Mouse (Mus musculus): ENCODE data around the gene Sytl2.

Gene Sytl2

DNA sequence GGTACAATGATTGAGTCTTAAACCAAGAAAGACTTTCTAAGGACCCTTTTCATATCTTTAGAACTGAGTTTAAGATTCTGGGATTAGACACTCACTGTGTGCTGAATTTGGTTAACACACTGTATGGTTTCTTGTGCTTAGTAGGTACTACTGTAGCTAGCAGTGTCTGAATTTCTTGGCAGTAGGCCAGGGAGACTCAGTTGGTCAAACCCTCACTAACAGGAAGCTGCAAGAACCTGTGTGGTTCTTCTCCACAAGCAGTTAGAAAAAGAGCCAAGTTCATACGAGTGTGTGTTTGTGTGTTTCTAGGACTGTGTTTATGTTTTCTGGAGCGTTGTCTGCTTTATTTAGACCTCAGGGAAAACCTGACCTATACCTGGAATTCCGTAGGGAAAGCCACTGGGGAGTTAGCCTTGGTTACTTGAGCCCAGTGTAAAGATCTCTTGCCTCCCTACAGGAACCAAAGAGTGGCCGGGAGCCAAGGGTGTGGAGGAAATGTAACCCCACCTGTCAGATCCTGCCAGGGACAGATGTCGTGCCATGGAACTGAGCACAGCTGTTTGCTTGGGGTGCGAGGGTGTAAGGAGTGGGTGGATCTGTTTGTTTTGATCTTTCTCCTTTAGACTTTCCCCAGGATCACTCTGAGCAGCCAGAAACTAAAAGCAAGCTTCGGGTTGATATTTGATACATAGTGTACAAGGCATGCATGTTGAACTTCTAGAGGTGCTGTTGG lies 10.3 kb downstream of the Sytl2 start:
- no peak for DNase-seq (ENCODE audit: low spot score)

DNA sequence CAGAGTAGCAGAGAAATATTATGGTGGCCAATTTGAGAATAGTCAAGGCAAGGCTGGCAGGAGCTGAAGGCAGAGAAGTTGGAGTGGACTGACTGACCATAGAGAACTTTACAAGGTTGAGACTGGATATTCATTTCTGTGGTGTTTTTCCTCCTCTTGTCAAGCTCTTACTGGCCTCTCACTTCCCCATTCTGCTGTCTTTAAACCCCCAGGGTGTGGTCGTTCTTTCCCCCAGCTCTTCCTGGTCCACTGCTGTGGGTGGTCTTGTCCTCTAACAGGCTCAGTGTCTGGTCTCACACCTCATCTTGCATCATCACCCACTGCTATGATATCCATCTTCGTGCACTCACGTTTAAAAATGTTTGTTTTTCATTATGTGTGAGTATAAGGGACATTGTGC lies 11.4 kb downstream of the Sytl2 start:
- no peak for DNase-seq (ENCODE audit: low spot score)

DNA sequence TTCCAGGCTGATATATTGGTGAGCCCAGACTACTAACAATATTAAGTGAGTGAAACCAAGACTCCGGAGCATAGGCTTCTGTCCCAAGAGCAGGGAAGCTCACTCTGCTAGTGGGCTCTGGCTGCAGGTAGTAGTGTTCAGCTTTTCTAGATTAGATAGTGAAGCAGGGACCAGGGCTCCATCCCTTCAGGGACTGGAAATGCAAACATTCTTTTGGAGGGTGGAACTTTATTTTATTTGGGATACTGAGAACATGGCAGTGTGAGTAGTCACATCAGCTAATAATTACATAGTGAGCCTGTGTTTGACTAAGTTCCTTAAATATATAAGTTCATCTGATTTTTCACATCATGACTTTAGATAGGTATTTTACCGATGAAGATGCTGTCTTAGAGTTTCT lies 14.8 kb downstream of the Sytl2 start:
- no peak for DNase-seq (ENCODE audit: low spot score)

DNA sequence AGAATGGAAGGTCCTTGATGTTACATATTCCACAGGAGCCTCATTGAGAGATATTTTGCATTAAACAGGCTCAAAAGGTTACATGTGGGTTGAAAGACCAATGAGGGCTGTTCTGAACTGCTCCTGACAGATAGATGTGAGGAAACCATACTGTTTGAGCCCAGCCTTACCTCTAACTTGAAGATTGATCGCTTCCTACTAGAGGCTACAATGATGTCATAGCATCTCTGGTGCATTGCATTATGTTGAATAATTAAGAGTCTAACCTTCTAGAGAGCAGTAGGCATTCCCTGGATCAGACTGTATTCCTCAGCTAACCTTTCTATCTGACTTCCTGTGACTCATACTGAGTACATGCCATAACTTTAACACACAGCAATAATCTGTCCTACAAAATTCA lies 17.4 kb downstream of the Sytl2 start:
- no peak for DNase-seq (ENCODE audit: low spot score)

DNA sequence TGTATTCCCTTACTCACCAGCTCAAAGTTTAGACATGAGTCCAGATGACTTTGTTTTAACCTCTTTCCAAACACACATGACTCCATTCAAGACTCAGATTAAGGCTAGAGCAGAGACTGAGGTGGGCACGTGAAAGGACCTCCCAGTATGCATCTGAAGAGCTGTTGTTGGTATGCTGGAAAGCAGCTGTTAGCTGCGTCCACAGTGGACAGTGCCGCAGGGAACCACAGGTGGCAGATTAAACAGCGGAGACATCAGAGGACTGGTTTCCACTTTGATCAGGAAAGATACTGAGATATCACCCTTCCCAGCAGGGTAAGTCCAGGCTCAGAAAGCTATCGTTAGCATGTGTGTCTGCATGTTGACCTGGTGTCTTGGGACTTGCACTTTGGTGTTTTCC lies 18.1 kb downstream of the Sytl2 start:
- DNase-seq (ENCODE audit: low spot score): no peak

DNA sequence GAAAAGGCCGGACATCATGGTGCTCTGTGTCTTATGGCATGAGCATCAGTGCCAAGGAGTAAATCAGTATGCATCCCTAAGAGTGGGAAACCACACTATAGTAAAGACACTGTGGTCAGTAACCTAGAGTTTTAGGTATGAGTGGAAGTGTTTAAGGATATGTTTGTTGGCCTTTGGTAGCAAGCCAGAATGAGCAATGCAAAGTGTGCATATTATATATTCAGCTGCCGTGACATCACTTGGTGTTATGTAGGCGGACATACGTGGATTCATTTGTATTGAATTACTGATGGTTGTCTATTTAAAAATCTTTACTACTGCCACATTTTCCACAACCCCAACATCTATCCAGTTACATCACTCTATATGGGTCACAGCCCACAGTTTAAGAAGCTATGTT lies 23.1 kb downstream of the Sytl2 start:
- DNase-seq (ENCODE audit: low spot score): no peak

DNA sequence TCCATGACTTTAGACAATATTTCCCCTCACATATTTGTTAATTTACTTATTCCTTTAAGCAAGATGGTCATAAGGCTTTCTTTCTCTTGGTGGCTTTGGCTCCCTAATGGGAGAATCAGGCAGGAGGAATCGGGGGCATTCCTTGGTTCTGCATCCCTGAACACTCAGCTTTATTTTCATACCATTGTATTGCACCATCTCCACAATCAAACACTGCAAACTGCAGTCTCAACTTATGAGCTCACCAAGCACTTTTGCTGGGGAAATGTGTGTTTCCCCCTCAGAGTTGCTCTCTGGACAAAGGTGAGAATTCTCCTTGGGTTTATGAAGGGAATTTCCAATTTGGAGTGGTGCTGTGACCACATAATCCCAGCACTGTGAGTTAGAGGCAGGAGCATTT lies 28.1 kb downstream of the Sytl2 start:
- DNase-seq (ENCODE audit: low spot score): no peak

DNA sequence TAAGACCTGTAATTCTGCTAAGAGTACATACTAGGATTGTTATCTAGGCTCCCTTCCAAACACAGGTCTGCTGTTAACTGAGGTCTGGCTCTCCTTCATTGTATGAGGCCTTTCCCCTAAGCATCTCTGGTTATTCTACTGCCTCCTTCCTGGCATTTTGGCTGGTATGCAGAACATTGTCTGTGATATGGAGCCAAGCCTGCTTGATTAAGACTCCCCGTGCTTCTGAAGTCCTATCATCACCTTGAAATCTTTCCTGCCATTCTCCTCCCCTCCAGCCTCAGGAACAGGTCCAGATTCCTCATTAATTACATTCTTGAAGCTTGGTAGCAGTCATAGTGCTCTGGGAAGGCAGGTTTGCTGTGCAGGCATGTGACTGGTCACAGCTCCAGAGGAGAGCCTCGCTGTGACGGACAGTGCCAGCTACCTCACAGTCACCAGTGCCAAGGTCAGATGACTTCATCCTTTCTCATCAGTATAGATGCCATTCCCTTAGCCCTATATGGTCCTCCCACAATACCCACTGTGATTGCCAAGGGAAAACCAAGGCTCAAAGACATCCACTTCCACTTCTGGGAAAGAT lies 30.5 kb downstream of the Sytl2 start:
- DNase-seq (ENCODE audit: low spot score): no peak

DNA sequence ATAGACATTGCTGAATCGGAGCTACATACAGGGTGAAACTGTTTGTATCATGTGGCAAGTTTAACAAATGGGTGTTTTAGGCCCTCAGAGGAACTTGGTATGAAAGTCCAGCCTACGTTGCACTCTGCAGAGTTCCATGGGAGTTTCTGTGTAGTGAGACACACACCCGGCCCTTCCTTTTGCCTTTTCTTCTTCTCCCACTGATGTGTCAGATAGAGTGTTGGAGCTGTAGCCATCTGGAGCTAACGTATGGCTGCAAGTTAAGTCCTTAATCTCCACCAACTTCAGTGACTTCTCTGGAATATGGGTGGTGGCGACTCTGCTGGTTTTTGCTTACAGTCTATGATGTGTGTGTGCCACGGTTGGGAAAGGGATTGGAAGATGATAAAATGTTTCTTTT lies 32.3 kb downstream of the Sytl2 start:
- DNase-seq (ENCODE audit: low spot score): no peak

DNA sequence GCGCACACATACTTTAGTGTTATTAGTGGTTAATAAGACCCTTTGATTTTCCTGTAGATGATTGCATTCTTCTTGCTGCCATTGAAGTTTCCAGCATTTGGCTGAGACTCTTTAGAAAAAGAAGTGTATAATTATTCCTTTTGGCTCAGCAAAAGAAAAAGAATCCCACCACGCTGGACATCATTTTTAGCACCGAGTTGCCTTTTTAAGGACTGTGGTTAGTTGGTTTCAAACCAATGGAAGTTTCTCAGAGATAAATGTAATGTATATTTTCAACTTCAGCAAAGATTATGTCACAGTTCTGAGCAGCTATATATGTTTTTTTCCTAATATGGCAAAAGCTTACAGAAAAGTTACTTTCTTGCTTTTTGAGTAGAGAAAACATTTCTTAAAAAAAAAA lies 32.8 kb downstream of the Sytl2 start:
- DNase-seq (ENCODE audit: low spot score): no peak

DNA sequence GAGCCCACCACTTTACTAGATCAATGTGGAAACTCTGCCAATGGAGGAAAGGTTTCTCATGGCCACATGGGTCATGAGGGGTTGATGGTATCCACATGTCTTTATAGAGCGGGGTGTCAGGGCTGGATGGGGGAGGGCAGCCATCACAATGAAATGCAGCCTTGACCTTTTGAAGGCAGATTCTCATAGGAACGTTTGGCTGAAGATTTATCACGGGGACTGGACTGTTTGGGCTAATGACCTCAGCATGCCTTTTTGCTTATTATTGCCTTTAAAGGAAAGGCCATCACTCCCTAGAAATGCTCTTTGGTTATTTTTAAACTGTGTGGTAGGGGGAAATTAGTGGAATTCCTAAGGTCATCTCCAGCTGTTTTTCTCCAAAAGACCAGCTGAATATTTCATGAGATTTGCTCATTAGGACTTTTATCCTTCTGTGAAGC lies 33.7 kb downstream of the Sytl2 start:
- no peak for DNase-seq (ENCODE audit: low spot score)

DNA sequence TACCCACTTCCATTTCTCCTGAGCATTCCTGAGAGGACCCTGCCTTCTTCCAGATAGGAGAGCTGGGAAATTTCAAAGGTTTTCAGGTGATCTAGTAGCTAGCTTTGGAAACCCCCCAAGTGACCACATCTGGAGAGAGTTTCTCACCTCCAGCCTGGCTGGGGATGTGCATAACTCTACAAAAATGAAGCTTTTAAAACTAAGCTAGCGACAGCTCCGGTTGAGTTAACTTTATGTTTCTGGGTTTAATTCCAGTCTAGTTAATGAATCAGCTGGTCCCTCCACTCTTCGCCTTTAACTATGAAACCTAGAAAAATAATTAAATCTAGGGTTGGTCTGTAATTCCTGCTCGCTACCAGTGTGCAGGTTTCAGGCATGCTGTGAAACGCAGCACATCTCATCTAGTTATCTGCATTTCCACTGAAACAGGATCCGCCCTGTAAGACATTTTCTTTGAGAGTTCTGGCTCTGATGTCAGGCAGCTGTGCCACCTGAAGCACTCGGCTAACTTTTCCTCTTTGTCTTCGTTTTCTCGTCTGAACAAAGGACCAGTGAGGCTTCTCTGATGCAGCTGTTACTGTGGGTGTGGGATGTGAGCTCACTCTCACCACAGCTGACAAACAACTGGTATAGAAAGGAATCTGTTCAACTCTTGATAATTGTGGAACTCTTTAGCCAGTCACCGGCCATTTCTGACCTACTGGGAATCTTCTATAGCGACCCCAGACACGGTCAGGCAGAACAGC lies 39.3 kb downstream of the Sytl2 start:
- no peak for DNase-seq (ENCODE audit: low spot score)

DNA sequence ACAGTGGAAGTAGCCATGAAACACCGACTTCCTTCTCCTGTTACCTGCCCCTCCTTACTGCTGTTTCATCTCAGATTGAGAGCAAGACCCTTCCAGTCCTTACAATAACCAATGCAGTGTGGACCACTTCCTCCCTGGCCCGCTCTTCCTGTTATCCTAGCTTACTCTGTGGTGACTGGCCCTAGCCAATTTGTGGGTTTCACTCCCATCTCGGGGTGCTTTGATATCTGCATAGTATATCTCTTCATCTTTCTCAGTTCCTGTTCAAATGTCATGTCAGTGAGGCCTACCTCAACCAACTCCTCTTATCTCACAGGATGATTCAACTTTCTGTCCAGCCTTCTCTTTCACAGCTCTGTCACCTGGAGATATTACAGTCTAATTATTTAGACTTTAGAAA lies 42.9 kb downstream of the Sytl2 start:
- DNase-seq (ENCODE audit: low spot score): no peak

DNA sequence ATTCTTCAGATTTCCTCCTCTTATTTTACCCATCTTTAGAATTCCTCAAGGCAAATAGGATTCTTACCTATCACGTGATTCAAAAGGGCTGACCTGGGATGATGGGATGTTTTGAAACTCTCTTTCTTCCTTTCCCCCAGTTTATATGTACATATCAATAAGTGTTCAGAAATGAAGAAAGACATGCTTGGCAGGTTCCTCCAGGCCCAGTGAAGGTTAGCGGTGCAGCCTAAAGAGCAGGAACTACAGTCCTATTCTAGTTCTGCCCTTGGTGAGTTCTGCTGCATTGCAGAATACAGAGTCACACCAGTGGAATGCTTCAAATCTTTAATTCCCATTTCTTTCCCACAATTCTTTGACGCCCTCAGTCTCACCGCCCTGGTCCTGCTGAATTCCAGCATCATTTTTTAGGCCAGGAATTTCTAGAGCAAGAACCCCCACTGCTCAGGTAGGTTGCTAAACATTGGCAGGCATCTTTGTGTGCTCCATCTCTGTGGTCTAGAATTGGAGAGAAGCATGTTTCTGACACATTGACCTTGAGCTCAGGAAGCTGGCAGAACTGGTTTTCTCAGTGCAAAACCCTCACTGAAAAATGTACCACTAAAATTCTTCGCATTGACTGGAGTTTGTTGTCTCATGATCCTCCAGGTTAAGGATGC lies 45.9 kb downstream of the Sytl2 start:
- DNase-seq (ENCODE audit: low spot score): no peak

DNA sequence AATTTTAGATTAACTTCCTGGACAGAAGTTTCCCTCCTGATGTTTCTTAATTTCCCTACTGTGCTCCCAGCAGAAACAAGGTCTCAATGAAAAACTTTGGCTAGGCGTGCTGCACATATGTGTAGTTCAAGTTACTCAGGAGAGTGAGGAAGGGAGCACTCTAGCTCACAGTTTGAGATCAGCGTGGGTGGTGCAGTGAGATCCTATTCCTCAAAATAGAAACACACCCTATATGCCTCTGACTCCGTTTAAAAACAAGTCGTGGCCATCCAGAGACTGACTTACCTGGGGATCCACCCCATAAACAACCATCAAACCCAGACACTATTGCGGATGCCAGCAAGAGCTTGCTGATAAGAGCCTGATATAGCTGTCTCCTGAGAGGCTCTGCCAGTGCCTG lies 47.0 kb downstream of the Sytl2 start:
- DNase-seq (ENCODE audit: low spot score): no peak

DNA sequence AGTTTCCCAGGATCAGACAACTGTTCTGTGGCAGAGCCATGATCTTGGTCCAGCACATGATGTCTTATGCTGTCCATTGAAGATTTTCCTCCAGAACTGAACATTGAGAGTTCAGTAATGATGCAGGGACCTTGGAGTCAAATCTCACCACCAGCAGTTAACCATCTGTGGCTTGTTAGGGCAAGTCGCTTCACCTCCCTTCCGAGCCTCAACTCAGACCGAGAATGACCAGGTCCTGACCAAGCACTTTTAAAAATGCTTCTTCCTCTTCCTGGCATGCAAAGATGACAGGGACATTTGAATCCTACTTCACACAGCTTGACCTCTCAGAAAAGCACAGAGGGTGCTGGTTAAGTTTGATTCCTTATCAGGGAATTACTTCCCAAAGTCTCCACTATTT lies 50.1 kb downstream of the Sytl2 start:
- no peak for DNase-seq (ENCODE audit: low spot score)

DNA sequence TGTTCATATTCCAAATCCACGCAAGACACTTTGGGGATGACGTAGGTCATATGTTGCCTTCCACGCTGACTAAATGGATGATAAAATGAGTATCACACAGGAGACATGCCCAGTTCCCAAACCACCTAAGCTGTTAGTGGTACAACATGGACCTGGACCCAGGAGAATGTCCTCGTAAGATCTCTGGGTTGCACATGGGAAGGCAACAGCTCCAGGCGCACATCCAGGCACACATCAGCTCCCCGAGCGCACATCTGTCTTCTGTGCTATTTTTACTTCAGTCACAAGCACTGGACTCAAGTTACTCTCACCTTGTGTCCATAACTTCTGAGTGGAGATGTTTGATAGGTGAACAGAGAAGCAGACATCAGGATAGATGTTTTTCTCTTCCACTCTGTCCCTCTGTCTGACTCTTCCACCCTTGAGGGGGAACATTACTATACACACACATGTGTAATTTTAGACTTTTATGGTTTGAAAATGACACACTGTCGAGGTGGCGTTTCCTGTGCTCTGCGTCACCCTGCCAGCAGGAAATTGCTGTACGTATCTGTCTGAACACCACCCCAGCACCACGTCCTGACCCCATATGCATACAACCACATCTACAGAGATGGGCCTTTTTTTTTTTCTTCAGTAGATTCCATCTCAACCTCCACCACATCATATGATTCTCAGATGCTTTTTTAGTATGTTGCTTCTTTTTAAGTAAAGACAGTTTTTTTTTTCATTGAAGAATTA lies 51.6 kb downstream of the Sytl2 start:
- no peak for DNase-seq (ENCODE audit: low spot score)

DNA sequence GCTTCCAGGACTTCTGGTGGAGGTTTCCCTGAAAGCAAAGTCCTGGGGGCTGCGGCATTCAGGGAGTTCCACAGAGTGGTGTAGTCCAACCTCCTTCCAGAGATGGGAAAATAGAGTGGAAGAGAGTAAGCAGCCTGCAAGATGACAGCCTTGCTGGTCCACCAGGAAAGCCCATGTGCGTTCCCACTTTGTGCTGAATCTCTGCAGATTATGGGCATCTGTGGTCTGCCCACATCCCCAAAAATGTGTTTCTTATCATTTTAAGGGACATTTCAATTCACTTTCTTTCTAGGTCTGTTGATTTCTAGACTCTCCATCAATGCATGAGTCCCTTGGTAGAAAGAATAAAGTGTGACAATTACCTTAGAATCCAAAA lies 52.2 kb downstream of the Sytl2 start:
- DNase-seq (ENCODE audit: low spot score): no peak

DNA sequence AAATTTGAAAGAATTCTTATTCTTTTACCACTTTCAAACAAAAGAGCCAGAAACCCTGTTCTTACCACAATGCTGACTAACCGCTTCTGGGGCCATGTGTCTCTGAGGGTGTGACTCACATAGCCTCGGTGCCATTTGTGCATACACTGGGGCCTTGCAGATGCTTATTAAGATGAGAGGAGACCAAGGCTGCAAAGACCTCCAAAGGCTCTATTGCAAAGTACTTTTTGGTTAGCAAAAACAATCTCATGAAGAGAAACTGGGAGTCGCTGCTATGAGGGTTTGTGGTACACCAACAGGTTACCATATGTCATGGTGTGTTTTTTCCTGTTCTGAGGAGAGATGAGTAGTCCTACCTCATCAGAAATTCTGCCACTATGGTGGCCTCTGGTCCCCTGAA lies 53.4 kb downstream of the Sytl2 start:
- DNase-seq (ENCODE audit: low spot score): no peak

DNA sequence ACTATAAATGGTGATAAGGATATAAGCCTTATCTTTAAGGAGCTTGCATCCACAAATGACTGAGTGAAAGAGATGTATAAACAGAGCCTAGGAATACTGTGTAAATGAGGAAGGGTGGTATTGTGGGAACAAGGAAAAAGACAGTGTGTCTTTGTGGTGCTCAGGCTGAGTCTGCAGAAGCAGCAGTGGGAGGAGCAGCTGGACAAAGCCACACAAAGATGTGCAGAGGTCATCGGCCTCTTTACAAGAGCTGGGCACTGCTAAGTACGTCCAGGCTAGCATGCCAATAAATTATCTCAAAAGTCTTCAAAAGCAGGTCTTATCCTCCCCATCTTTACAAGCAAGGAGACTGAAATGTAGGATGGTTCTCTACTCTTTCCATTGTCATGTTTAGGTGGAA lies 53.9 kb downstream of the Sytl2 start:
- no peak for DNase-seq (ENCODE audit: low spot score)

DNA sequence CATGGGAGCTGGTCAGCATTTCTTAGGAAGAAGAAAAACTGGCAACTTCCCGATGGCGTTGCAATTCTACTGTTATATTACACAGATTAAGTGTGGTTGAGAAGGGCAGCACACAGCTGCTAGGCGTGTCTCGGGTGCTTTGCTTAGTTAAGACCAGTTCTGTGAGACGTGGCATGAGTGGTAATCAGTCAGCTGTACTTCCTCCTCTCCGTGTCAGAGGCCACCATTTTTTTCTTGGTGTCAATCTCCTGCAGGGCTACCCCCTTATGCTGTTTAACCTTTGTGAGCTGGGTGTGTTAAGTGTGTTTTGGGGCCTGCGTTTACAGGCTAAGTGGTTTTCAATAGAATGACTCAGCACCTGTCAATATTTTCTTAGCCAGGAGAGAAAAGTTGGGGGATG lies 60.7 kb downstream of the Sytl2 start:
- no peak for DNase-seq (ENCODE audit: low spot score)

Data from layer of hippocampus, adult 9-10 months (tissue).